Mouse (Mus musculus): ENCODE results near the gene Gm13283. TPM values are rescaled to one million over a fixed set of nuclear protein-coding genes. Genes with fewer than 3 reads are reported as not detected.

Gm13283 gene
- polyA plus RNA-seq (2017; shearing (Covaris generic)), result 1 to 10 TPM in 1 of 2 experiments, under 1 TPM in 1; 0.62 to 1.0 TPM

GRCm38 (mm10) chr4:88759610-88760268, at the start of gene Gm13283:
Gene Gm13283, plus strand, starts transcription at chr4:88760119.

GRCm38 (mm10) chr4:88721791-88722721, 37.9 kb upstream of the Gm13283 start, which contains the start of the genes Gm26566 and Klhl9:
Gene Gm26566, plus strand, starts transcription at chr4:88721805.
Gene Klhl9, minus strand, starts transcription at chr4:88722465.

DNA sequence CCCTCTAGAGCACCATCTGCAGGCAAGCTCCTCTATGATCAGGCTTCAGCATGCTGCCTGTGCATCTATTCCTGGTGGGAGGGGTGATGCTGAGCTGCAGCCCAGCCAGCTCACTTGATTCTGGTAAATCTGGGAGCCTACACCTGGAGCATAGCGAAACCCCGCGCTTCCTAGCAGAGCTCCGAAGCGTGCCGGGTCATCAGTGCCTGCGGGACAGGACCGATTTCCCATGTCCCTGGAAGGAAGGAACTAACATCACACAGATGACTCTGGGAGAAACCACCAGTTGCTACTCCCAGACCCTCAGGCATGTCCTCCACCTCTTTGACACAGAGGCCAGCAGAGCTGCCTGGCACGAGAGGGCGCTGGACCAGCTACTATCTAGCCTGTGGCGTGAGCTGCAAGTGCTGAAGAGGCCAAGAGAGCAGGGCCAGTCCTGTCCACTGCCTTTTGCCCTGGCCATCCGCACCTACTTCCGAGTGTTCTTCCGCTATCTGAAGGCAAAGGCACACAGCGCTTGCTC, 5.0 kb upstream of the Gm13283 start, which contains the start of gene Gm13271:
Gene Gm13271, plus strand, starts transcription at position 51 of the 523 bp plus-strand sequence.

DNA sequence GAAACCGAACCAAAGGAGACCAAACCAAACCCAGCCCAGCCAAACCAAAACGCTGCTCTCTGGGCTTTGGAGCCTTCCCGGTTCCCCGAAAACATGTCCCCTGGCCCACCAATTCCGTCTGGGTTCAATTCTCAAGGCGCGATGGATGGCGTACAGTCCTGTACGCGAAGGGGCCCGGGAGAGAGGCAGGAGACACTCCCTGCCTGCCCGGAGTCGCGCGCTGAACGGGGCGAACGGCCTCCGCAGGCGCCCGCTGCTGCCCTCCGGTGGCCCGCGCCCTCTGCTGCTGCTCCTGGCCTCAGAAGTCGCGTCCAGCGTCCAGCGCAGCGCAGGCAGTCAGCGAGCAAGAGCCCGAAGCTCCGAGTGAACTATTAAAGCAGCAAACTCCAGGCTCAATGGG, 13.6 kb downstream of the Gm13283 start, which contains the start of gene Gm13290:
Gene Gm13290, plus strand, starts transcription at position 301 of the 400 bp plus-strand sequence.

DNA sequence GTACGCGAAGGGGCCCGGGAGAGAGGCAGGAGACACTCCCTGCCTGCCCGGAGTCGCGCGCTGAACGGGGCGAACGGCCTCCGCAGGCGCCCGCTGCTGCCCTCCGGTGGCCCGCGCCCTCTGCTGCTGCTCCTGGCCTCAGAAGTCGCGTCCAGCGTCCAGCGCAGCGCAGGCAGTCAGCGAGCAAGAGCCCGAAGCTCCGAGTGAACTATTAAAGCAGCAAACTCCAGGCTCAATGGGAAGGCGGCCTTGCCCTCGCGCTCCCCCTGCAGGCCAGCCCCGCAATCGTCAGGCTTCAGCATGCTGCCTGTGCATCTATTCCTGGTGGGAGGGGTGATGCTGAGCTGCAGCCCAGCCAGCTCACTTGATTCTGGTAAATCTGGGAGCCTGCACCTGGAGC, 16.7 kb downstream of the Gm13283 start, which contains the start of gene Gm13289:
Gene Gm13289, plus strand, starts transcription at position 301 of the 400 bp plus-strand sequence.

DNA sequence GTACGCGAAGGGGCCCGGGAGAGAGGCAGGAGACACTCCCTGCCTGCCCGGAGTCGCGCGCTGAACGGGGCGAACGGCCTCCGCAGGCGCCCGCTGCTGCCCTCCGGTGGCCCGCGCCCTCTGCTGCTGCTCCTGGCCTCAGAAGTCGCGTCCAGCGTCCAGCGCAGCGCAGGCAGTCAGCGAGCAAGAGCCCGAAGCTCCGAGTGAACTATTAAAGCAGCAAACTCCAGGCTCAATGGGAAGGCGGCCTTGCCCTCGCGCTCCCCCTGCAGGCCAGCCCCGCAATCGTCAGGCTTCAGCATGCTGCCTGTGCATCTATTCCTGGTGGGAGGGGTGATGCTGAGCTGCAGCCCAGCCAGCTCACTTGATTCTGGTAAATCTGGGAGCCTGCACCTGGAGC, 19.6 kb downstream of the Gm13283 start, which contains the start of gene Gm13272:
Gene Gm13272, plus strand, starts transcription at position 301 of the 400 bp plus-strand sequence.

DNA sequence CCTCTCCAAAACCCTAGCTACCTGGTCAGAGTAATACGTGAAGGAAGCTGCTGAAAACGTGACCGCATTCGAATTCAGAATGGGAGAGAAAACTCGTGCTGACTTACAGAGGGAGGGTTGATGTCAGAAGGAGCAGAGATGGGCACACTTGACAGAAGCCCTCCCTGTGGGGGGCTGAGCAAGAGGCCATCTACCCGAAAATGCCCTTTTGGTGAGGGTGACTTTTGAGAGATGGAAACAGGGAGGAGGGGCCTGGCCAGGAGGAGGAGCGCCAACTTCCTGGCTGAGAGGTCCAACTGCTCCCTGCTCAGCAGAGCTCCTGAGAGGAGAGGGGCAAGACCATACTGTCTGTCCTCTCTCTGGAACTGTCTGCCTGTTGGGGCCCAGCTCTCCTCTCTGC, 21.9 kb downstream of the Gm13283 start, which contains the start of gene Ifnz:
Gene Ifnz, plus strand, starts transcription at position 301 of the 400 bp plus-strand sequence.

GRCm38 (mm10) chr4:88785409-88785808, 25.5 kb downstream of the Gm13283 start, which contains the start of gene Gm13276:
Gene Gm13276, plus strand, starts transcription at chr4:88785709.

DNA sequence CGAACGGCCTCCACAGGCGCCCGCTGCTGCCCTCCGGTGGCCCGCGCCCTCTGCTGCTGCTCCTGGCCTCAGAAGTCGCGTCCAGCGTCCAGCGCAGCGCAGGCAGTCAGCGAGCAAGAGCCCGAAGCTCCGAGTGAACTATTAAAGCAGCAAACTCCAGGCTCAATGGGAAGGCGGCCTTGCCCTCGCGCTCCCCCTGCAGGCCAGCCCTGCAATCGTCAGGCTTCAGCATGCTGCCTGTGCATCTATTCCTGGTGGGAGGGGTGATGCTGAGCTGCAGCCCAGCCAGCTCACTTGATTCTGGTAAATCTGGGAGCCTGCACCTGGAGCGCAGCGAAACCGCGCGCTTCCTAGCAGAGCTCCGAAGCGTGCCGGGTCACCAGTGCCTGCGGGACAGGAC, 28.5 kb downstream of the Gm13283 start, which contains the start of gene Gm13277:
Gene Gm13277, plus strand, starts transcription at position 231 of the 400 bp plus-strand sequence.

DNA sequence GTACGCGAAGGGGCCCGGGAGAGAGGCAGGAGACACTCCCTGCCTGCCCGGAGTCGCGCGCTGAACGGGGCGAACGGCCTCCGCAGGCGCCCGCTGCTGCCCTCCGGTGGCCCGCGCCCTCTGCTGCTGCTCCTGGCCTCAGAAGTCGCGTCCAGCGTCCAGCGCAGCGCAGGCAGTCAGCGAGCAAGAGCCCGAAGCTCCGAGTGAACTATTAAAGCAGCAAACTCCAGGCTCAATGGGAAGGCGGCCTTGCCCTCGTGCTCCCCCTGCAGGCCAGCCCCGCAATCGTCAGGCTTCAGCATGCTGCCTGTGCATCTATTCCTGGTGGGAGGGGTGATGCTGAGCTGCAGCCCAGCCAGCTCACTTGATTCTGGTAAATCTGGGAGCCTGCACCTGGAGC, 31.3 kb downstream of the Gm13283 start, which contains the start of gene Gm13278:
Gene Gm13278, plus strand, starts transcription at position 301 of the 400 bp plus-strand sequence.

DNA sequence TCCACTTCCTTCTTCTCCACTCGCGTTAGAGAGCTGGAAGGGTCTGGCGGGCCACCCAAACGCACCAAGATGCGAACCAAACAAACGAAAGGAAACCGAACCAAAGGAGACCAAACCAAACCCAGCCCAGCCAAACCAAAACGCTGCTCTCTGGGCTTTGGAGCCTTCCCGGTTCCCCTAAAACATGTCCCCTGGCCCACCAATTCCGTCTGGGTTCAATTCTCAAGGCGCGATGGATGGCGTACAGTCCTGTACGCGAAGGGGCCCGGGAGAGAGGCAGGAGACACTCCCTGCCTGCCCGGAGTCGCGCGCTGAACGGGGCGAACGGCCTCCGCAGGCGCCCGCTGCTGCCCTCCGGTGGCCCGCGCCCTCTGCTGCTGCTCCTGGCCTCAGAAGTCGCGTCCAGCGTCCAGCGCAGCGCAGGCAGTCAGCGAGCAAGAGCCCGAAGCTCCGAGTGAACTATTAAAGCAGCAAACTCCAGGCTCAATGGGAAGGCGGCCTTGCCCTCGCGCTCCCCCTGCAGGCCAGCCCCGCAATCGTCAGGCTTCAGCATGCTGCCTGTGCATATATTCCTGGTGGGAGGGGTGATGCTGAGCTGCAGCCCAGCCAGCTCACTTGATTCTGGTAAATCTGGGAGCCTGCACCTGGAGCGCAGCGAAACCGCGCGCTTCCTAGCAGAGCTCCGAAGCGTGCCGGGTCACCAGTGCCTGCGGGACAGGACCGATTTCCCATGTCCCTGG, 34.2 kb downstream of the Gm13283 start, which contains the start of gene Gm13275:
Gene Gm13275, plus strand, starts transcription at position 552 of the 740 bp plus-strand sequence.

DNA sequence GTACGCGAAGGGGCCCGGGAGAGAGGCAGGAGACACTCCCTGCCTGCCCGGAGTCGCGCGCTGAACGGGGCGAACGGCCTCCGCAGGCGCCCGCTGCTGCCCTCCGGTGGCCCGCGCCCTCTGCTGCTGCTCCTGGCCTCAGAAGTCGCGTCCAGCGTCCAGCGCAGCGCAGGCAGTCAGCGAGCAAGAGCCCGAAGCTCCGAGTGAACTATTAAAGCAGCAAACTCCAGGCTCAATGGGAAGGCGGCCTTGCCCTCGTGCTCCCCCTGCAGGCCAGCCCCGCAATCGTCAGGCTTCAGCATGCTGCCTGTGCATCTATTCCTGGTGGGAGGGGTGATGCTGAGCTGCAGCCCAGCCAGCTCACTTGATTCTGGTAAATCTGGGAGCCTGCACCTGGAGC, 37.2 kb downstream of the Gm13283 start, which contains the start of gene Gm13279:
Gene Gm13279, plus strand, starts transcription at position 301 of the 400 bp plus-strand sequence.

GRCm38 (mm10) chr4:88799365-88799764, 39.4 kb downstream of the Gm13283 start, which contains the start of gene Gm13285:
Gene Gm13285, plus strand, starts transcription at chr4:88799665.

DNA sequence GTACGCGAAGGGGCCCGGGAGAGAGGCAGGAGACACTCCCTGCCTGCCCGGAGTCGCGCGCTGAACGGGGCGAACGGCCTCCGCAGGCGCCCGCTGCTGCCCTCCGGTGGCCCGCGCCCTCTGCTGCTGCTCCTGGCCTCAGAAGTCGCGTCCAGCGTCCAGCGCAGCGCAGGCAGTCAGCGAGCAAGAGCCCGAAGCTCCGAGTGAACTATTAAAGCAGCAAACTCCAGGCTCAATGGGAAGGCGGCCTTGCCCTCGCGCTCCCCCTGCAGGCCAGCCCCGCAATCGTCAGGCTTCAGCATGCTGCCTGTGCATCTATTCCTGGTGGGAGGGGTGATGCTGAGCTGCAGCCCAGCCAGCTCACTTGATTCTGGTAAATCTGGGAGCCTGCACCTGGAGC, 43.0 kb downstream of the Gm13283 start, which contains the start of gene Gm13287:
Gene Gm13287, plus strand, starts transcription at position 301 of the 400 bp plus-strand sequence.

GRCm38 (mm10) chr4:88805231-88805630, 45.3 kb downstream of the Gm13283 start, which contains the start of gene Gm13288:
Gene Gm13288, plus strand, starts transcription at chr4:88805531.

Other genes with a start within 250 kb of the Gm13283 start
- gene Ifnb1, start 237.3 kb upstream of the Gm13283 start, polyA plus RNA-seq (2017; shearing (Covaris generic)), result 1 to 10 TPM in 1 of 2 experiments, under 1 TPM in 1; 0.29 to 1.3 TPM
- 1 to 10 TPM in 1 of 2 experiments, under 1 TPM in 1; 0.45 to 2.3 TPM for gene Ifna15, start 201.9 kb upstream of the Gm13283 start, polyA plus RNA-seq (2017; shearing (Covaris generic))
- under 1 TPM in 1 of 2 experiments, not detected in 1; 0.70 TPM for gene Ifna14, start 188.3 kb upstream of the Gm13283 start, polyA plus RNA-seq (2017; shearing (Covaris generic))
- gene Ifna9, start 167.7 kb upstream of the Gm13283 start, polyA plus RNA-seq (2017; shearing (Covaris generic)), result not detected
- not detected for gene Ifna12, start 156.7 kb upstream of the Gm13283 start, polyA plus RNA-seq (2017; shearing (Covaris generic))
- under 1 TPM in 1 of 2 experiments, not detected in 1; 0.47 TPM for gene C87499, start 125.7 kb upstream of the Gm13283 start, polyA plus RNA-seq (2017; shearing (Covaris generic))
- not detected for gene Ifna13, start 115.7 kb upstream of the Gm13283 start, polyA plus RNA-seq (2017; shearing (Covaris generic))
- gene Ifna16, start 83.2 kb upstream of the Gm13283 start, polyA plus RNA-seq (2017; shearing (Covaris generic)), result not detected
- gene Ifna2, start 76.2 kb upstream of the Gm13283 start, polyA plus RNA-seq (2017; shearing (Covaris generic)), result not detected
- under 1 TPM in 1 of 2 experiments, not detected in 1; 0.30 TPM for gene Ifnab, start 68.8 kb upstream of the Gm13283 start, polyA plus RNA-seq (2017; shearing (Covaris generic))
- gene Gm26566, start 38.3 kb upstream of the Gm13283 start, polyA plus RNA-seq (2017; shearing (Covaris generic)), result not detected
- gene Klhl9, start 37.7 kb upstream of the Gm13283 start, polyA plus RNA-seq (2017; shearing (Covaris generic)), result 10 to 100 TPM; 19.8 to 29.0 TPM
- gene Gm13271, start 5.3 kb upstream of the Gm13283 start, polyA plus RNA-seq (2017; shearing (Covaris generic)), result not detected
- gene Gm13290, start 13.7 kb downstream of the Gm13283 start, polyA plus RNA-seq (2017; shearing (Covaris generic)), result under 1 TPM in 1 of 2 experiments, not detected in 1; 0.82 TPM
- gene Gm13289, start 16.8 kb downstream of the Gm13283 start, polyA plus RNA-seq (2017; shearing (Covaris generic)), result not detected
- not detected for gene Gm13272, start 19.7 kb downstream of the Gm13283 start, polyA plus RNA-seq (2017; shearing (Covaris generic))
- gene Ifnz, start 22.0 kb downstream of the Gm13283 start, polyA plus RNA-seq (2017; shearing (Covaris generic)), result 1 to 10 TPM in 1 of 2 experiments, not detected in 1; 1.5 TPM
- gene Gm13276, start 25.6 kb downstream of the Gm13283 start, polyA plus RNA-seq (2017; shearing (Covaris generic)), result not detected
- not detected for gene Gm13277, start 28.5 kb downstream of the Gm13283 start, polyA plus RNA-seq (2017; shearing (Covaris generic))
- gene Gm13278, start 31.4 kb downstream of the Gm13283 start, polyA plus RNA-seq (2017; shearing (Covaris generic)), result not detected
- gene Gm13275, start 34.4 kb downstream of the Gm13283 start, polyA plus RNA-seq (2017; shearing (Covaris generic)), result not detected
- gene Gm13279, start 37.3 kb downstream of the Gm13283 start, polyA plus RNA-seq (2017; shearing (Covaris generic)), result not detected
- gene Gm13285, start 39.5 kb downstream of the Gm13283 start, polyA plus RNA-seq (2017; shearing (Covaris generic)), result 1 to 10 TPM in 1 of 2 experiments, under 1 TPM in 1; 0.94 to 3.7 TPM
- not detected for gene Gm13287, start 43.1 kb downstream of the Gm13283 start, polyA plus RNA-seq (2017; shearing (Covaris generic))
- gene Gm13288, start 45.4 kb downstream of the Gm13283 start, polyA plus RNA-seq (2017; shearing (Covaris generic)), result not detected
- gene Ifna7, start 56.1 kb downstream of the Gm13283 start, polyA plus RNA-seq (2017; shearing (Covaris generic)), result not detected
- not detected for gene Ifna11, start 59.8 kb downstream of the Gm13283 start, polyA plus RNA-seq (2017; shearing (Covaris generic))
- not detected for gene Ifna6, start 67.3 kb downstream of the Gm13283 start, polyA plus RNA-seq (2017; shearing (Covaris generic))
- gene Ifna5, start 75.4 kb downstream of the Gm13283 start, polyA plus RNA-seq (2017; shearing (Covaris generic)), result not detected
- gene Ifna4, start 81.7 kb downstream of the Gm13283 start, polyA plus RNA-seq (2017; shearing (Covaris generic)), result under 1 TPM in 1 of 2 experiments, not detected in 1; 0.71 TPM
- not detected for gene Ifna1, start 90.0 kb downstream of the Gm13283 start, polyA plus RNA-seq (2017; shearing (Covaris generic))
- not detected for gene Ifne, start 120.1 kb downstream of the Gm13283 start, polyA plus RNA-seq (2017; shearing (Covaris generic))

All from inflammation-experienced regulatory T-cells (primary cell).